Mouse (Mus musculus) stomach, embryonic 15.5 days (tissue): Measurements from ENCODE around the gene Spon1. TPM values are rescaled to one million over a fixed set of nuclear protein-coding genes. Genes with fewer than 3 reads are reported as not detected.
A peak's percentile ranks its signal among the peaks of the same experiment; 100 is the strongest.

ENCODE experiments used
- ATAC-seq: fragments of 200-750 bp; cut with Nextera tagmentation; 2 replicates; pipeline ENCODE4 v1.8.0; 2017; ENCODE audit warnings: low read depth, moderate number of reproducible peaks, moderate TSS enrichment; ENCODE audit not compliant: insufficient read depth, low FRiP score
- H3K27ac ChIP-seq: fragments of 300-500 bp; sonication (generic); 2 replicates; pipeline ENCODE4 v1.5.1; 2015; ENCODE audit warnings: mild to moderate bottlenecking, inconsistent platforms
- H3K27me3 ChIP-seq: fragments of 300-500 bp; sonication (generic); replicated peaks from 2 replicates; pipeline ENCODE4 v1.6.1; 2015; ENCODE audit warnings: inconsistent platforms
- H3K36me3 ChIP-seq: fragments of 300-500 bp; sonication (generic); 2 replicates; pipeline ENCODE4 v1.6.1; 2015; ENCODE audit warnings: inconsistent platforms
- H3K4me1 ChIP-seq: fragments of 300-500 bp; sonication (generic); 2 replicates; pipeline ENCODE4 v1.6.1; 2015; ENCODE audit warnings: inconsistent platforms
- H3K4me2 ChIP-seq: fragments of 300-500 bp; sonication (generic); 2 replicates; pipeline ENCODE4 v1.6.1; 2015; ENCODE audit warnings: mild to moderate bottlenecking, inconsistent platforms
- H3K4me3 ChIP-seq: fragments of 300-500 bp; sonication (generic); replicated peaks from 2 replicates; pipeline ENCODE4 v1.5.1; 2015; ENCODE audit warnings: inconsistent platforms
- H3K9ac ChIP-seq: fragments of 300-500 bp; sonication (generic); 2 replicates; pipeline ENCODE4 v1.6.1; 2015; ENCODE audit warnings: inconsistent platforms
- H3K9me3 ChIP-seq: fragments of 300-500 bp; sonication (generic); 2 replicates; pipeline ENCODE4 v1.6.1; 2016; ENCODE audit warnings: inconsistent platforms
- WGBS: fragments of 180-500 bp; shearing (Covaris S2); methylation state at CpG from one replicate; pipeline ENCODE4 v1.1.7; 2015; 5-methylcytosine and 5-hydroxymethylcytosine counted together
- polyA plus RNA-seq: library from polyadenylated mRNA; unstranded; fragments of >200 nt; fragmentation: Nextera tagmentation; extraction: Ambion mirVana; gene quantifications from 2 replicates; pipeline ENCODE4 v1.2.1, GENCODE M21; 2015

Spon1 gene
- polyA plus RNA-seq, 1 experiment from 2014 or later, result 17.1 TPM

- H3K36me3 ChIP-seq, result no peaks in the 10 kb centered on the region
- WGBS, result 54% methylated on average over 5 of the region's 5 CpGs
- H3K27me3 ChIP-seq, result no peaks in the 10 kb centered on the region
- peak; percentile 70; the same call in 1 of the 2 replicates for ATAC-seq
- H3K9me3 ChIP-seq, result no peaks in the 10 kb centered on the region
- no peak overlapping the region for H3K4me2 ChIP-seq
- 0 out of 2 replicates have a peak, but pooled peaks cover 11% of the 10 kb centered on the region for H3K4me1 ChIP-seq
- H3K4me3 ChIP-seq, result no peak overlapping the region
- H3K27ac ChIP-seq, result no peak overlapping the region
- no peak overlapping the region for H3K9ac ChIP-seq
These were observed 323.1 kb downstream of the Spon1 start for GRCm38 (mm10) chr7:114088918-114089317.

GRCm38 (mm10) chr7:114090231-114090630, 324.4 kb downstream of the Spon1 start:
- H3K36me3 ChIP-seq, result no peaks in the 10 kb centered on the region
- no peaks in the 10 kb centered on the region for H3K27me3 ChIP-seq
- H3K27ac ChIP-seq, result no peak overlapping the region
- 79% methylated on average over 3 of the region's 3 CpGs for WGBS
- ATAC-seq, result no peak
- 0 out of 2 replicates have a peak, but pooled peaks cover 14% of the 10 kb centered on the region for H3K4me1 ChIP-seq
- H3K9me3 ChIP-seq, result no peaks in the 10 kb centered on the region
- no peak overlapping the region for H3K4me3 ChIP-seq
- H3K4me2 ChIP-seq, result no peak overlapping the region
- no peak overlapping the region for H3K9ac ChIP-seq

- Histone ChIP-seq H3K36me3 (no peaks in the 10 kb centered on the region), H3K4me2 (no peak overlapping the region), H3K4me1 (0 out of 2 replicates have a peak, but pooled peaks cover 13% of the 10 kb centered on the region), H3K9ac (no peak overlapping the region), H3K9me3 (no peaks in the 10 kb centered on the region), H3K27me3 (no peaks in the 10 kb centered on the region), H3K4me3 (no peak overlapping the region), H3K27ac (no peak overlapping the region)
- 56% methylated on average over 10 of the region's 10 CpGs for WGBS
- ATAC-seq, result no peak
These were observed 325.2 kb downstream of the Spon1 start for GRCm38 (mm10) chr7:114090892-114091545.
